Mouse (Mus musculus) G1E (cell line): ENCODE measurements around the gene Ramp2.

Experiments used
- CTCF ChIP-seq: IDR thresholded peaks from 2 replicates; pipeline ENCODE4 v1.5.1; 2012; ENCODE audit warnings: low read depth, low read length, inconsistent platforms, mixed read lengths
- GATA1 ChIP-seq: IDR thresholded peaks from 2 replicates; pipeline ENCODE4 v1.6.1; 2012; ENCODE audit warnings: borderline replicate concordance, low read length, inconsistent platforms, mixed read lengths
- POLR2AphosphoS5 ChIP-seq: IDR thresholded peaks from 2 replicates; pipeline ENCODE4 v1.6.1; 2012; ENCODE audit warnings: low read depth, low read length, inconsistent platforms; ENCODE audit not compliant: insufficient replicate concordance

- TF ChIP-seq CTCF, result no peak
- TF ChIP-seq POLR2AphosphoS5, result no peak
- no peak for TF ChIP-seq GATA1
Observed at GRCm38 (mm10) chr11:101234124-101234523, 11.7 kb upstream of the Ramp2 start.
